Mouse (Mus musculus) neural tube, embryonic 11.5 days (tissue): ENCODE results near the gene Knl1. TPM values are rescaled to one million over a fixed set of nuclear protein-coding genes. Genes with fewer than 3 reads are reported as not detected.

Experiments
- ATAC-seq: fragments of 200-750 bp; cut with Nextera tagmentation; 2 replicates; pipeline ENCODE4 v1.8.0; 2017; ENCODE audit warnings: moderate number of reproducible peaks, mild to moderate bottlenecking, moderate TSS enrichment, moderate library complexity; ENCODE audit not compliant: insufficient read depth, low FRiP score, low TSS enrichment
- DNase-seq: peaks from one replicate; pipeline ENCODE4 v3.0.0-alpha.2; 2015; ENCODE audit warnings: low spot score
- H3K27ac ChIP-seq: fragments of 300-500 bp; sonication (generic); 2 replicates; pipeline ENCODE4 v1.5.1; 2014; ENCODE audit warnings: low read depth, mild to moderate bottlenecking, low read length
- H3K27me3 ChIP-seq: fragments of 300-500 bp; sonication (generic); 2 replicates; pipeline ENCODE4 v1.6.1; 2014; ENCODE audit warnings: mild to moderate bottlenecking, low read length, mixed read lengths; ENCODE audit not compliant: control insufficient read depth, insufficient read depth
- H3K36me3 ChIP-seq: fragments of 300-500 bp; sonication (generic); 2 replicates; pipeline ENCODE4 v1.6.1; 2014; ENCODE audit warnings: mild to moderate bottlenecking, low read length, moderate library complexity, mixed read lengths; ENCODE audit not compliant: control insufficient read depth, insufficient read depth
- H3K4me1 ChIP-seq: fragments of 300-500 bp; sonication (generic); 2 replicates; pipeline ENCODE4 v1.6.1; 2014; ENCODE audit warnings: low read length, mixed read lengths; ENCODE audit not compliant: control insufficient read depth, insufficient read depth
- H3K4me2 ChIP-seq: fragments of 300-500 bp; sonication (generic); 2 replicates; pipeline ENCODE4 v1.6.1; 2014; ENCODE audit warnings: low read depth, mild to moderate bottlenecking, moderate library complexity
- H3K4me3 ChIP-seq: fragments of 300-500 bp; sonication (generic); 2 replicates; pipeline ENCODE4 v1.5.1; 2014; ENCODE audit warnings: low read depth, low read length
- H3K9ac ChIP-seq: fragments of 300-500 bp; sonication (generic); 2 replicates; pipeline ENCODE4 v1.6.1; 2014; ENCODE audit warnings: mild to moderate bottlenecking, low read length
- H3K9me3 ChIP-seq: fragments of 300-500 bp; sonication (generic); 2 replicates; pipeline ENCODE4 v1.6.1; 2016; ENCODE audit warnings: low read length; ENCODE audit not compliant: control insufficient read depth
- WGBS: fragments of 180-500 bp; shearing (Covaris S2); extraction: QIAGEN DNeasy Blood & Tissue Kit; methylation state at CpG from one replicate; pipeline ENCODE4 v1.1.7; 2014; 5-methylcytosine and 5-hydroxymethylcytosine counted together
- polyA plus RNA-seq: library from polyadenylated mRNA; unstranded; fragments of >200 nt; fragmentation: Nextera tagmentation; extraction: Ambion mirVana; gene quantifications from 2 replicates; pipeline ENCODE4 v1.2.1, GENCODE M21; 2014

Gene Knl1
- polyA plus RNA-seq, 1 experiment from 2014 or later: 33.2 TPM

GRCm38 (mm10) chr2:119113121-119113925 lies 66.4 kb downstream of the Knl1 start:
- ATAC-seq (0 out of 2 replicates have a peak, but pooled peaks have one; percentile 20), DNase-seq (no peak)
- peak overlapping the region; percentile 68 for H3K9ac ChIP-seq
- H3K4me2 ChIP-seq: peak overlapping the region; percentile 96
- H3K4me3 ChIP-seq: peak overlapping the region; percentile 73
- H3K36me3 ChIP-seq: peaks cover 7% of the 10 kb centered on the region
- 14% methylated on average over 20 of the region's 20 CpGs for WGBS
- peaks cover 5% of the 10 kb centered on the region; the same call in 1 of the 2 replicates for H3K4me1 ChIP-seq
- no peaks in the 10 kb centered on the region for H3K27me3 ChIP-seq
- H3K27ac ChIP-seq: 0 out of 2 replicates have a peak overlapping the region, but pooled peaks have one; percentile 44
- no peaks in the 10 kb centered on the region for H3K9me3 ChIP-seq

GRCm38 (mm10) chr2:119136346-119136898 lies 89.5 kb downstream of the Knl1 start:
- Histone ChIP-seq H3K4me2 (no peak overlapping the region), H3K36me3 (peaks cover 14% of the 10 kb centered on the region)
- no peak for ATAC-seq

GRCm38 (mm10) chr2:119145199-119145598 lies 98.3 kb downstream of the Knl1 start:
- WGBS: 81% methylated on average over 2 of the region's 2 CpGs
- Histone ChIP-seq H3K27me3 (no peaks in the 10 kb centered on the region), H3K4me1 (no peaks in the 10 kb centered on the region), H3K9me3 (no peaks in the 10 kb centered on the region), H3K9ac (no peak overlapping the region), H3K27ac (no peak overlapping the region), H3K4me3 (no peak overlapping the region), H3K36me3 (peaks cover 26% of the 10 kb centered on the region), H3K4me2 (no peak overlapping the region)
- DNase-seq (no peak), ATAC-seq (no peak)

More at GRCm38 (mm10) chr2:119136346-119136898, 89.5 kb downstream of the Knl1 start:
- Histone ChIP-seq H3K9me3 (no peaks in the 10 kb centered on the region), H3K27me3 (no peaks in the 10 kb centered on the region), H3K27ac (no peak overlapping the region), H3K4me3 (no peak overlapping the region), H3K9ac (no peak overlapping the region), H3K4me1 (no peaks in the 10 kb centered on the region)
- WGBS: 92% methylated on average over 5 of the region's 5 CpGs
- DNase-seq: no peak

GRCm38 (mm10) chr2:119146435-119146834 lies 99.5 kb downstream of the Knl1 start:
- Histone ChIP-seq H3K4me3 (no peak overlapping the region), H3K9me3 (no peaks in the 10 kb centered on the region), H3K27ac (no peak overlapping the region), H3K4me1 (no peaks in the 10 kb centered on the region), H3K36me3 (peaks cover 27% of the 10 kb centered on the region), H3K9ac (no peak overlapping the region), H3K27me3 (no peaks in the 10 kb centered on the region), H3K4me2 (no peak overlapping the region)
- no peak for DNase-seq
- no peak for ATAC-seq
- 91% methylated on average over 6 of the region's 6 CpGs for WGBS

- peaks cover 23% of the 10 kb centered on the region for H3K36me3 ChIP-seq
- H3K4me1 ChIP-seq: no peaks in the 10 kb centered on the region
Observed at GRCm38 (mm10) chr2:119147160-119147678, 100.3 kb downstream of the Knl1 start.

GRCm38 (mm10) chr2:119147775-119148174 lies 100.9 kb downstream of the Knl1 start:
- Histone ChIP-seq H3K9ac (no peak overlapping the region), H3K36me3 (peaks cover 18% of the 10 kb centered on the region)
- ATAC-seq: no peak

More at GRCm38 (mm10) chr2:119147160-119147678, 100.3 kb downstream of the Knl1 start:
- H3K27ac ChIP-seq: no peak overlapping the region
- H3K4me3 ChIP-seq: no peak overlapping the region
- no peak overlapping the region for H3K4me2 ChIP-seq
- WGBS: 90% methylated on average over 22 of the region's 22 CpGs
- H3K27me3 ChIP-seq: no peaks in the 10 kb centered on the region
- DNase-seq (no peak), ATAC-seq (no peak)
- no peak overlapping the region for H3K9ac ChIP-seq
- H3K9me3 ChIP-seq: no peaks in the 10 kb centered on the region

GRCm38 (mm10) chr2:119152255-119152654 lies 105.3 kb downstream of the Knl1 start:
- Histone ChIP-seq H3K36me3 (peaks cover 6% of the 10 kb centered on the region), H3K4me1 (peaks cover 8% of the 10 kb centered on the region; the same call in 1 of the 2 replicates), H3K4me3 (no peak overlapping the region), H3K9ac (no peak overlapping the region), H3K27ac (no peak overlapping the region), H3K9me3 (no peaks in the 10 kb centered on the region), H3K4me2 (no peak overlapping the region), H3K27me3 (no peaks in the 10 kb centered on the region)
- ATAC-seq: no peak
- DNase-seq: no peak
- WGBS: 89% methylated on average over 6 of the region's 6 CpGs

More at GRCm38 (mm10) chr2:119147775-119148174, 100.9 kb downstream of the Knl1 start:
- no peaks in the 10 kb centered on the region for H3K27me3 ChIP-seq
- no peak overlapping the region for H3K27ac ChIP-seq
- H3K4me2 ChIP-seq: no peak overlapping the region
- no peaks in the 10 kb centered on the region for H3K9me3 ChIP-seq
- H3K4me1 ChIP-seq: no peaks in the 10 kb centered on the region
- H3K4me3 ChIP-seq: no peak overlapping the region
- no peak for DNase-seq
- 94% methylated on average over 8 of the region's 8 CpGs for WGBS

GRCm38 (mm10) chr2:119154683-119155082 lies 107.8 kb downstream of the Knl1 start:
- Histone ChIP-seq H3K4me1 (peaks cover 8% of the 10 kb centered on the region; the same call in 1 of the 2 replicates), H3K4me3 (no peak overlapping the region), H3K36me3 (peaks cover 6% of the 10 kb centered on the region), H3K27ac (no peak overlapping the region), H3K4me2 (no peak overlapping the region), H3K9ac (no peak overlapping the region), H3K27me3 (no peaks in the 10 kb centered on the region), H3K9me3 (no peaks in the 10 kb centered on the region)
- WGBS: 80% methylated on average over 2 of the region's 2 CpGs
- DNase-seq: no peak
- ATAC-seq: no peak
